ENCODE assay signal across 11 mouse cellular contexts in the genomic region with DNA sequence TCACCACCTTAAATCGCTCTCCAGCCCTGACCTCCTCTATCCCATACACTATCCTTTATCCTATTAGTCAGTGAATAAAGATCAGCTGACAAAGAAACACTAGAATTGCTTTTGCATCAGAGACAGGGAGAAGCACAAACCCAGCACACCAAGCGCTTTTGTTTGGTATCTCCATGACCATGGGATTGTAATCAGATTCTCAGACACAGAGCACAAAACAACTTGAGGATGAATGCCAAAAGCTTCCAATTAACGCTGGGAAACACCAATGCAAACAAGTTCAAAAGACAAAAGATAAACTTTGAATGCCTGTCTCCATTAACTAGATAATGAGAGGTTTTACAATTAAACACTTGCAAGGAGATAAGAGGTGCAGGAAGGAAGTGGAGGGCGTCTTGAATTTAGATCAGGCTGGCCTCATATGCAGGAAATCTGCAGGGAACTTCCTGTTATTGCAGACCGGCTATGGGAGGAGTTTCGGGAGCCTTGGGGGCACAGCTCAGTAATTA.
DNase-seq lines count a peak whose midpoint lies in the region; ATAC-seq and TF ChIP-seq lines count a peak whose summit lies in the region.
"Had no signal": no experiment of that assay in that cellular context is flagged by ENCODE, and none has a peak within 500 bp of the region (broad histone marks: within the 10 kb centered on the region; RNA-seq: fewer than 3 reads in every experiment).

No protein-coding gene starts in this region.

- H3K27ac ChIP-seq in ES-E14 (ENCODE audit: insufficient read depth, low read depth, low read length, poor library complexity, severe bottlenecking) = no peak overlapping the region
- H3K27ac ChIP-seq in forebrain, embryonic 13.5 days = no peak overlapping the region
- H3K27ac ChIP-seq: stomach, postnatal 0 days had no signal

- DNase-seq in gastrocnemius, adult 18-20 months (ENCODE audit: low spot score) = peak; percentile 8
- DNase-seq in gastrocnemius, postnatal 36 days = no peak
- peak; percentile 8 for DNase-seq in ES-E14 (ENCODE audit: low read depth, low spot score)
- peak; percentile 13 for DNase-seq in lung, adult 2 months
- no peak for DNase-seq in right cerebral cortex, postnatal 25 days
- no peak for DNase-seq in frontal cortex, postnatal 14 days (ENCODE audit: low spot score in 2 of 2)
- DNase-seq in cerebellum, adult 9-11 months = no peak
- DNase-seq: cerebellum, adult 2 months; kidney, adult 11 months had no signal

- no peak for TF ChIP-seq CTCF in lung, adult 2 months (IDR thresholded peaks at IDR 0.05; ENCODE audit: insufficient read depth, low read length)

- in situ Hi-C loops in ES-E14 (cut with MboI; ENCODE audit: low sequenced_read_pairs in 2 of 2, unreplicated experiment in 2 of 2) = no loop called here

- WGBS in forebrain, embryonic 13.5 days = 4% methylated on average over 6 of the region's 6 CpGs
- whole genome bisulfite sequencing in lung, adult 2 months = 29% methylated on average over 6 of the region's 6 CpGs

- no peaks in the 10 kb centered on the region for H3K9me3 ChIP-seq in ES-E14 (ENCODE audit: control insufficient read depth, insufficient read depth, low read depth, low read length)
- H3K9me3 ChIP-seq in forebrain, embryonic 13.5 days (replicated peaks) = no peaks in the 10 kb centered on the region

- peak overlapping the region; percentile 14; the same call in 1 of the 2 replicates for H3K4me2 ChIP-seq in forebrain, embryonic 13.5 days

- 0 out of 2 replicates have a peak, but pooled peaks cover 4% of the 10 kb centered on the region for H3K27me3 ChIP-seq in forebrain, embryonic 13.5 days

- ATAC-seq in forebrain, embryonic 13.5 days = peak; percentile 66; the same call in 1 of the 2 replicates

- H3K9ac ChIP-seq in ES-E14 (ENCODE audit: insufficient read depth, low read depth, low read length, poor library complexity, severe bottlenecking) = no peak overlapping the region
- no peak overlapping the region for H3K9ac ChIP-seq in forebrain, embryonic 13.5 days

- no peaks in the 10 kb centered on the region for H3K4me1 ChIP-seq in ES-E14 (ENCODE audit: control insufficient read depth in 2 of 2, insufficient read depth in 2 of 2, low read length in 2 of 2, poor library complexity in 1 of 2)
- H3K4me1 ChIP-seq in forebrain, embryonic 13.5 days = peaks cover 27% of the 10 kb centered on the region
- peaks cover 2% of the 10 kb centered on the region; the same call in 1 of the 2 replicates for H3K4me1 ChIP-seq in lung, adult 2 months (ENCODE audit: control insufficient read depth, insufficient read depth, low read length)

- intact Hi-C loops in gastrocnemius, postnatal 36 days (cut with DNase I) = no loop called here

- no peak for TF ChIP-seq POLR2A in lung, adult 2 months (IDR thresholded peaks at IDR 0.05; ENCODE audit: borderline replicate concordance, extremely low read depth, low read depth, low read length)

- no peak overlapping the region for H3K4me3 ChIP-seq in ES-E14 (ENCODE audit: insufficient read depth in 1 of 2, low read depth in 1 of 2, low read length in 2 of 2, poor library complexity in 1 of 2, severe bottlenecking in 1 of 2)
- H3K4me3 ChIP-seq in forebrain, embryonic 13.5 days = no peak overlapping the region
- H3K4me3 ChIP-seq in lung, adult 2 months (replicated peaks; ENCODE audit: extremely low read depth, low read depth, low read length) = no peak overlapping the region

- no peaks in the 10 kb centered on the region for H3K36me3 ChIP-seq in ES-E14 (ENCODE audit: control insufficient read depth, insufficient read depth, low read length, poor library complexity, severe bottlenecking)
- no peaks in the 10 kb centered on the region for H3K36me3 ChIP-seq in forebrain, embryonic 13.5 days (ENCODE audit: poor library complexity, severe bottlenecking)

TF ChIP-seq in ES-E14, 5 proteins besides CTCF, POLR2A, EP300 and RAD21:
- TF ChIP-seq ZC3H11A (IDR thresholded peaks at IDR 0.05; ENCODE audit: borderline replicate concordance, low read depth, low read length) (no peak), HCFC1 (IDR thresholded peaks at IDR 0.05; ENCODE audit: borderline replicate concordance, insufficient read depth, low read length) (no peak), MAFK (IDR thresholded peaks at IDR 0.05; ENCODE audit: insufficient read depth, low read depth, low read length) (no peak), CHD2 (IDR thresholded peaks at IDR 0.05; ENCODE audit: low read depth, low read length) (no peak), ZNF384 (IDR thresholded peaks at IDR 0.05; ENCODE audit: low read depth, low read length) (no peak)
TF ChIP-seq in ES-E14: peak in this region for 0.

Comparison
In these comparisons a context has a peak if more than half of its experiments do, and no peak if none do; other contexts are left out.
1. DNase-seq: peak in gastrocnemius, adult 18-20 months (single experiment), ES-E14 (single experiment) and lung, adult 2 months (single experiment); none in gastrocnemius, postnatal 36 days (0 of 2), right cerebral cortex, postnatal 25 days (single experiment), frontal cortex, postnatal 14 days (0 of 2) and cerebellum, adult 9-11 months (single experiment).